Mouse (Mus musculus): ENCODE results near the gene C730034F03Rik. TPM values are rescaled to one million over a fixed set of nuclear protein-coding genes. Genes with fewer than 3 reads are reported as not detected.

Gene C730034F03Rik
- 2.6 and 4.0 TPM in 2 replicates for polyA plus RNA-seq (2014; fragmentation: Nextera tagmentation; extraction: Ambion mirVana)

- WGBS: 1% methylated on average over 70 of the region's 70 CpGs
- Histone ChIP-seq H3K4me3 (ENCODE audit: low read depth, low read length) (peak within 1 kb of the TSS; percentile 86), H3K9ac (ENCODE audit: low read depth, low read length) (peak within 1 kb of the TSS; percentile 77), H3K4me1 (replicated peaks; ENCODE audit: control insufficient read depth, insufficient read depth, low read length) (no peaks in the 10 kb centered on the region; the same call in 1 of the 2 replicates), H3K4me2 (replicated peaks; ENCODE audit: low read depth, low read length) (peak within 1 kb of the TSS; percentile 88), H3K27me3 (ENCODE audit: control insufficient read depth, insufficient read depth, low read length) (no peaks in the 10 kb centered on the region), H3K9me3 (ENCODE audit: control insufficient read depth, low read length) (no peaks in the 10 kb centered on the region), H3K36me3 (ENCODE audit: control insufficient read depth, insufficient read depth, low read length) (peaks cover 7% of the 10 kb centered on the region; the same call in 1 of the 2 replicates), H3K27ac (ENCODE audit: low read depth, low read length) (peak within 1 kb of the TSS; percentile 89)
- peak; percentile 94 for ATAC-seq (ENCODE audit: low FRiP score)
- peak; percentile 92 for DNase-seq (ENCODE audit: low spot score)
Measured at GRCm38 (mm10) chr15:89429352-89430221, at the start of gene C730034F03Rik, which contains the start of the genes Gm44502 and Chkb. Gene C730034F03Rik (plus strand): TSS chr15:89429589. Gene Gm44502 (minus strand): TSS chr15:89429696. Gene Chkb (minus strand): TSS chr15:89429908.

GRCm38 (mm10) chr15:89384617-89385016 is 44.8 kb upstream of the C730034F03Rik start, which contains the start of gene Klhdc7b:
Gene Klhdc7b (plus strand): TSS chr15:89384917.
- Histone ChIP-seq H3K27ac (ENCODE audit: low read depth, low read length) (no peak within 1 kb of the TSS), H3K9ac (ENCODE audit: low read depth, low read length) (no peak within 1 kb of the TSS), H3K4me3 (ENCODE audit: low read depth, low read length) (no peak within 1 kb of the TSS), H3K4me1 (replicated peaks; ENCODE audit: control insufficient read depth, insufficient read depth, low read length) (no peaks in the 10 kb centered on the region; the same call in 1 of the 2 replicates), H3K4me2 (replicated peaks; ENCODE audit: low read depth, low read length) (no peak within 1 kb of the TSS), H3K27me3 (ENCODE audit: control insufficient read depth, insufficient read depth, low read length) (peaks cover 1% of the 10 kb centered on the region), H3K36me3 (ENCODE audit: control insufficient read depth, insufficient read depth, low read length) (no peaks in the 10 kb centered on the region), H3K9me3 (ENCODE audit: control insufficient read depth, low read length) (no peaks in the 10 kb centered on the region)
- DNase-seq (ENCODE audit: low spot score): no peak
- ATAC-seq (ENCODE audit: low FRiP score): no peak
- 91% methylated on average over 7 of the region's 7 CpGs for WGBS

GRCm38 (mm10) chr15:89387127-89387526 is 42.3 kb upstream of the C730034F03Rik start:
- DNase-seq (ENCODE audit: low spot score) (no peak), ATAC-seq (ENCODE audit: low FRiP score) (no peak)
- H3K9me3 ChIP-seq (ENCODE audit: control insufficient read depth, low read length): no peaks in the 10 kb centered on the region
- 49% methylated on average over 12 of the region's 12 CpGs for WGBS
- no peak overlapping the region for H3K9ac ChIP-seq (ENCODE audit: low read depth, low read length)
- H3K4me1 ChIP-seq (replicated peaks; ENCODE audit: control insufficient read depth, insufficient read depth, low read length): no peaks in the 10 kb centered on the region
- no peak overlapping the region for H3K4me2 ChIP-seq (replicated peaks; ENCODE audit: low read depth, low read length)
- H3K36me3 ChIP-seq (ENCODE audit: control insufficient read depth, insufficient read depth, low read length): no peaks in the 10 kb centered on the region
- no peak overlapping the region for H3K4me3 ChIP-seq (ENCODE audit: low read depth, low read length)
- no peak overlapping the region for H3K27ac ChIP-seq (ENCODE audit: low read depth, low read length)
- H3K27me3 ChIP-seq (ENCODE audit: control insufficient read depth, insufficient read depth, low read length): no peaks in the 10 kb centered on the region

- DNase-seq (ENCODE audit: low spot score) (no peak), ATAC-seq (ENCODE audit: low FRiP score) (no peak)
- H3K27ac ChIP-seq (ENCODE audit: low read depth, low read length): no peak overlapping the region
- H3K9me3 ChIP-seq (ENCODE audit: control insufficient read depth, low read length): no peaks in the 10 kb centered on the region
- no peaks in the 10 kb centered on the region for H3K36me3 ChIP-seq (ENCODE audit: control insufficient read depth, insufficient read depth, low read length)
- no peak overlapping the region for H3K4me2 ChIP-seq (replicated peaks; ENCODE audit: low read depth, low read length)
- no peak overlapping the region for H3K4me3 ChIP-seq (ENCODE audit: low read depth, low read length)
- WGBS: 90% methylated on average over 10 of the region's 10 CpGs
- H3K27me3 ChIP-seq (ENCODE audit: control insufficient read depth, insufficient read depth, low read length): no peaks in the 10 kb centered on the region
- no peaks in the 10 kb centered on the region for H3K4me1 ChIP-seq (replicated peaks; ENCODE audit: control insufficient read depth, insufficient read depth, low read length)
- no peak overlapping the region for H3K9ac ChIP-seq (ENCODE audit: low read depth, low read length)
Measured at GRCm38 (mm10) chr15:89390081-89390480, 39.3 kb upstream of the C730034F03Rik start.

- WGBS: 87% methylated on average over 4 of the region's 4 CpGs
- DNase-seq (ENCODE audit: low spot score) (no peak), ATAC-seq (ENCODE audit: low FRiP score) (no peak)
- H3K27me3 ChIP-seq (ENCODE audit: control insufficient read depth, insufficient read depth, low read length): no peaks in the 10 kb centered on the region
- H3K9ac ChIP-seq (ENCODE audit: low read depth, low read length): no peak overlapping the region
- H3K4me3 ChIP-seq (ENCODE audit: low read depth, low read length): no peak overlapping the region
- no peak overlapping the region for H3K4me2 ChIP-seq (replicated peaks; ENCODE audit: low read depth, low read length)
- H3K27ac ChIP-seq (ENCODE audit: low read depth, low read length): no peak overlapping the region
- no peaks in the 10 kb centered on the region for H3K36me3 ChIP-seq (ENCODE audit: control insufficient read depth, insufficient read depth, low read length)
- no peaks in the 10 kb centered on the region for H3K9me3 ChIP-seq (ENCODE audit: control insufficient read depth, low read length)
- H3K4me1 ChIP-seq (replicated peaks; ENCODE audit: control insufficient read depth, insufficient read depth, low read length): no peaks in the 10 kb centered on the region
Measured at GRCm38 (mm10) chr15:89396883-89397282, 32.5 kb upstream of the C730034F03Rik start.

GRCm38 (mm10) chr15:89398146-89398545 is 31.2 kb upstream of the C730034F03Rik start:
- H3K27me3 ChIP-seq (ENCODE audit: control insufficient read depth, insufficient read depth, low read length): no peaks in the 10 kb centered on the region
- no peak overlapping the region for H3K9ac ChIP-seq (ENCODE audit: low read depth, low read length)
- ATAC-seq (ENCODE audit: low FRiP score) (no peak), DNase-seq (ENCODE audit: low spot score) (no peak)
- H3K4me1 ChIP-seq (replicated peaks; ENCODE audit: control insufficient read depth, insufficient read depth, low read length): no peaks in the 10 kb centered on the region
- H3K9me3 ChIP-seq (ENCODE audit: control insufficient read depth, low read length): no peaks in the 10 kb centered on the region
- no peak overlapping the region for H3K27ac ChIP-seq (ENCODE audit: low read depth, low read length)
- WGBS: 79% methylated on average over 2 of the region's 2 CpGs
- no peak overlapping the region for H3K4me2 ChIP-seq (replicated peaks; ENCODE audit: low read depth, low read length)
- no peak overlapping the region for H3K4me3 ChIP-seq (ENCODE audit: low read depth, low read length)
- no peaks in the 10 kb centered on the region for H3K36me3 ChIP-seq (ENCODE audit: control insufficient read depth, insufficient read depth, low read length)

GRCm38 (mm10) chr15:89399716-89400115 is 29.7 kb upstream of the C730034F03Rik start:
- Histone ChIP-seq H3K36me3 (ENCODE audit: control insufficient read depth, insufficient read depth, low read length) (no peaks in the 10 kb centered on the region), H3K27me3 (ENCODE audit: control insufficient read depth, insufficient read depth, low read length) (no peaks in the 10 kb centered on the region), H3K9me3 (ENCODE audit: control insufficient read depth, low read length) (no peaks in the 10 kb centered on the region), H3K4me2 (replicated peaks; ENCODE audit: low read depth, low read length) (no peak overlapping the region), H3K4me1 (replicated peaks; ENCODE audit: control insufficient read depth, insufficient read depth, low read length) (no peaks in the 10 kb centered on the region), H3K9ac (ENCODE audit: low read depth, low read length) (no peak overlapping the region), H3K27ac (ENCODE audit: low read depth, low read length) (no peak overlapping the region), H3K4me3 (ENCODE audit: low read depth, low read length) (no peak overlapping the region)
- WGBS: 75% methylated on average over 1 of the region's 1 CpGs
- DNase-seq (ENCODE audit: low spot score) (no peak), ATAC-seq (ENCODE audit: low FRiP score) (no peak)

GRCm38 (mm10) chr15:89402471-89402870 is 26.9 kb upstream of the C730034F03Rik start:
- ATAC-seq (ENCODE audit: low FRiP score) (no peak), DNase-seq (ENCODE audit: low spot score) (no peak)
- Histone ChIP-seq H3K4me3 (ENCODE audit: low read depth, low read length) (no peak overlapping the region), H3K36me3 (ENCODE audit: control insufficient read depth, insufficient read depth, low read length) (no peaks in the 10 kb centered on the region), H3K4me1 (replicated peaks; ENCODE audit: control insufficient read depth, insufficient read depth, low read length) (no peaks in the 10 kb centered on the region), H3K27ac (ENCODE audit: low read depth, low read length) (no peak overlapping the region), H3K27me3 (ENCODE audit: control insufficient read depth, insufficient read depth, low read length) (no peaks in the 10 kb centered on the region), H3K9me3 (ENCODE audit: control insufficient read depth, low read length) (no peaks in the 10 kb centered on the region; the same call in 1 of the 2 replicates), H3K4me2 (replicated peaks; ENCODE audit: low read depth, low read length) (no peak overlapping the region), H3K9ac (ENCODE audit: low read depth, low read length) (no peak overlapping the region)
- WGBS: 92% methylated on average over 1 of the region's 1 CpGs
